Mouse (Mus musculus) gastrocnemius, adult 18-20 months (tissue): ENCODE measurements around the gene Trex1. TPM values are rescaled to one million over a fixed set of nuclear protein-coding genes. Genes with fewer than 3 reads are reported as not detected.

Experiments used
- DNase-seq: peaks from one replicate; pipeline ENCODE4 v3.0.0; 2021; ENCODE audit warnings: low spot score
- total RNA-seq, 2 experiments: library from RNA; stranded (reverse); gene quantifications; 2 replicates each; pipeline ENCODE4 v1.2.3; 2021

Gene Trex1
- total RNA-seq, 2 experiments from 2014 or later: 13.1 to 17.2 TPM

- no peak for DNase-seq
Measured at GRCm38 (mm10) chr9:109051651-109052489, 7.7 kb downstream of the Trex1 start.

- no peak for DNase-seq
Measured at GRCm38 (mm10) chr9:109051011-109051501, 8.5 kb downstream of the Trex1 start.

DNA sequence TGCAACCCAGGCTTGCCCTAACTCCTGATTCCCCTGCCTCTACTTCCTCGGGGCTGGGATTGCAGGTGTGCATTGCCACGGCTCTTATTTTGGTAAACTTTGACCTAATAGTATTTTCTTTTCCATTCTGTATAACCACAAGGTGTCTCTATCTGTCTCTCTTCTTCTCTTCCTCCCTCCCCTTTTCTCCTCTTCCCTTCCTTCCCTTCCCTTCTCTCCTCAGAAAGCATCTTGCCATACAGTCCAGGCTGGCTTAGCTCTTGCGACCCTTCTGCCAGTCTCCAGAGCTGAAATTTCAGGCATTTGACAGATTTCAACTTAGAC, 8.9 kb downstream of the Trex1 start:
- no peak for DNase-seq

DNA sequence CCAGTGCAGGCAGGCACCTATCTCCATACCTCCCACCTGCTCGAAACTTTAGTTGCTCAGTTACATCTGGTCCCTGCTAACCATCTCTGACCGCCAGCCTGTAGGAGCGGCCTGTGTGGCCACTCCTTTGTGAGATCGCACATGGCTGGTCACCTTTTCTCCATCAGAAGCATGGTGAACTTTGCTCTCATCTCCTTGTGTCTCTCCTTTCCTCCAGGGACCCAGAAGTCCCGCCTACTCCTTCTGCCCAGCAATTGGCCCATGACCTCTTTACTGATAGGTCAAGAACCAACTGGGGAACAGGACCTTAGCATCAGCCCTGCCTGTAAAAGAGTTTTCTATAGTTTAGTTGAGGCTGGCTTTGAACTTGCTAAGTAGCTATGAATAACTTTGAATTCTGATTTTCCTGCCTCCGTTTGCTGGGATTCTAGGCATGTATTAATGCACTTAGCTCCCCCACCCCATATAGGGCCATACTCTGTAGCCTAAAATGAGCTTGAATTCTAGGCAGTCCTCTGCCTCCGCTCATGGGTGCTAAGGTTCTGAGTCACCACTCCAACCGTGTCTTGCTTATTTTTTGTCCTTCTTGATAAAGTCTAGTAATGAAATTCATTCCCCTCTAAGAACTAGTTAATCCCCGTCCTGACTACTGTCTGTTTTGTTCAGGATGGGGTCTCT, 9.4 kb downstream of the Trex1 start:
- DNase-seq: no peak

- no peak for DNase-seq
Measured at GRCm38 (mm10) chr9:109049316-109049715, 10.2 kb downstream of the Trex1 start.

DNA sequence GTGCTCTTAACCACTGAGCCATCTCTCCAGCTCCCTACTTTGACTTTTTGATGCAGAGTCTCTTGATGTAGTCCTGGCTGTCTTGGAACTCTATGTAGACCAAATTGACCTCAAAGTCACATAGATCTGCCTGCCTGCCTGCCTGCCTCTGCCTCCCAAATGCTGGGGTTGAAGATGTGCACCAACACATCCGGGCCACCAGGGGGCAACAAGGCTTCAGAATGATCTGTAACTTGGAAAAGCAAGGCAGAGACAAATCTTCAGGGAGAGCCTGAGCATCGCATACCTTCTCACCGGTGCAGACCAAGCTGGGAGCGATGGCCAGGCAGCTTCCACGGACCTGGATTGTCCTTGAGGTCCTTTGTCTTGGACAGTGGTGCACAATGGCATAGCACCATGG, 13.2 kb downstream of the Trex1 start:
- DNase-seq: peak; percentile 56

DNA sequence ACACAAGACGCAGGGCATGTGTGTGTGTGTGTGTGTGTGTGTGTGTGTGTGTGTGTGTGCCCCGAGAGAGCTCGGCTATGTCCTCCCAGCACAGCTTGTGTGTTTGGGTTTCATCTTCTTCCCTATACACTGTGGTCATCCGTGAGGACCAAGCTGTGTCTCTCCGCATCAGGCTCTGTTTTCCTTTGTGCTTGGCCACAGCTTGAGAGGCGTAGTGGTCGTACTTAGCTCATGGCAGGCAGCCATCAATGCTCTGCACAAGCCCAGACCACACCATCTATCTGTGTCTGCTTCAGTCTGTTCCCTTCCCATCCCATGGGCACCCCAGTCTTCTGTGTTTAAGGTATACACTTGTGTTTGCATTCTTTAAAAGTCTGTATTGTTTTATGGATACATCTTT, 18.2 kb downstream of the Trex1 start:
- DNase-seq: no peak

GRCm38 (mm10) chr9:109040906-109041305, 18.6 kb downstream of the Trex1 start:
- DNase-seq: no peak

DNA sequence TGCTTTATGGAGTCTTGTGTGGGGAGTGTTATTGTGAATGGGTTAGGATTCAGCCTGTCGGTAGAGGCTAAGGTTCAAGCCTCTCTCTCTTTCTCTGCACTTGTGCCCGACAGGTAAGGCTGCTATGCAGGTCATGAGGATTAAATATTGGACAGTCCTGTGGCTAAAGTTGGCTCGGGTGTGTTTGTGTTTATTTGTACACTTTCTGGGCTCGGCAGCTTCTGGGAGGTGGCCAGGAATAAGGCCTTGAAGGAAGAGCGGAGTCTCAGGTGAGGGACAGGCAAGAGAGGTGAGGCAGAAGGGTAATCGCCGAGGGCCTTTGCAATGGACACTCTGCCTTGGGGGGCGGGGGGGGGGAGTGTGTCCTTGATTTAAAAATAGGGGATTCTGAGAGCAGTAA, 19.3 kb downstream of the Trex1 start:
- DNase-seq: no peak

DNA sequence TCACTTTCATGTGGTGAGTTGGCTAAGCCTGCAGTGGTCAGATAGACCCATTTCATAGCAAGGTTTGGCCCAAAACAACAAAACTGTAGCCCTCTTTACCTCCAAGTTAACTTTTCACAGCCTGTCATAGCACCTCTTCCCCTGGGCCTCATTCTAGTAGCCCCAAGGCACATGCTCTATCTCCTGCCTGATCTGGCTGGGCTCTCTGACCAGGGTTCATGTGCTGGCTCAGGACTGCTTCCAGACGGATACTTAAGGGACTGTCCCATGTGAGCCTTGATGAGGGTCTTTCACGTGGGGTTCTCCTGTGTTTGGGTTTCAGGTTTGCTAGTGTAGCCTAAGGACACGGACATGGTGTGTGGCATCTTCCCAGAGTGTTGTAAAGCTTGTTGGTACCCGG, 19.9 kb downstream of the Trex1 start:
- no peak for DNase-seq

- peak; percentile 61 for DNase-seq
Measured at GRCm38 (mm10) chr9:109038901-109039364, 20.6 kb downstream of the Trex1 start.

DNA sequence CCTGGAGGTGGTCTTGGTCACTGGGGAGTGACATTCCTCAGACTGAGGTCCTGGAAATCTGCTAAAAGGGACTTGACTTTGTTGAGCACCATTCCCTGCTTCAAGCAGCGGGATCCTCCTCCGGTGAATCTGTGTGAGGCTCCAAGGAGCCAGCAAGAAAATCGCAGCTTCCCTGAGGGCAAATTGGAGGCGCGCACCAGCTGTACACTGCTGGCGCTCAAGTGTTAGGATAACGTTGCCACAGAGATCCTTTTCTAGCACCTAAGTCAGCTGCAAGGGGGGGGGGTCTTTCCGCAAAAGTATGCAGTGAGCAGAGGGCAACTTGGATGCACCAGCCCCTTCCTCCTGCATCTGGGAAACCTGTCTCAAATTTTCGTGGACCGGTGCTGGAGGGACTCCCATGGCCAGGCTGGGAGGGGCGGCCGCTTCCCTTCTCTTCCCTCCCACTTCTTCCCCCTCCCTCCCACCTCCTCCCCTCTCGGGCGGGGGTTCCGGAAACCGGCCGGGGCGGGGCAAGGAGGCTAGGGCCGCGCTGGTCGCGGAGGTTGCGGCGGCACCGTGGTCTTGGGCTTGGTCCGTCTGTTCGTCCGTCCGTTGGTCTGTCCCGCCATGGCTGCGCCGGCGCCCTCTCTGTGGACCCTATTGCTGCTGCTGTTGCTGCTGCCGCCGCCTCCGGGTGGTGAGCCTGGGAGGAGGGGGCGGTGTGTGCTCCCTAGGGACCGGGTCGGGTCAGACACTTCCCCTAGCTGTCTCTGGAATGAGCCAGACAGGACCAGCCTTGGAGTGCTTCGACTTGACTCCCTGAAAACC, 21.2 kb downstream of the Trex1 start, which contains the start of gene Shisa5:
Shisa5 (plus strand) TSS at position 480 of the 810 bp plus-strand sequence.
- DNase-seq: peak; percentile 84

- no peak for DNase-seq
Measured at GRCm38 (mm10) chr9:109032435-109032834, 27.1 kb downstream of the Trex1 start.

DNA sequence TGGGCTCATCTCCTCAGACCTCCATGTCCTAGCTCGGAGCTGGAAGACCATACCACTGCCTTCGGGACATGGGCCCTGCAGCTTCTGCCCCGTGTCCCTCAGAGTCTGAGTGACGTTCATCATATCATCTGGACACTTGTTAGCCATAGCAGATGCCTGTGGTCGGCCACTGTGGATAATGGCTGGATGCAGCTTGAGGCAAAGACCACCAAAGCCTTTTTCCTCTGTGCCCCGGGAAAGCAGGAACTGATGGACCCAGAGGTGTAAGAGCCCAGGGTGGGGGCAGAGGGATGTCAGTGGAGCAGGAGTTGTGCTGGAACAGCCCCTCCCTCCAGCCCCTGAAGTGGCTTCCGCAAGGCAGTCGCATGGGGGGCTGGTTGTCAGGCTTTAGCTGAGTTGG, 27.8 kb downstream of the Trex1 start:
- DNase-seq: no peak

GRCm38 (mm10) chr9:109031001-109031400, 28.5 kb downstream of the Trex1 start:
- DNase-seq: no peak

DNA sequence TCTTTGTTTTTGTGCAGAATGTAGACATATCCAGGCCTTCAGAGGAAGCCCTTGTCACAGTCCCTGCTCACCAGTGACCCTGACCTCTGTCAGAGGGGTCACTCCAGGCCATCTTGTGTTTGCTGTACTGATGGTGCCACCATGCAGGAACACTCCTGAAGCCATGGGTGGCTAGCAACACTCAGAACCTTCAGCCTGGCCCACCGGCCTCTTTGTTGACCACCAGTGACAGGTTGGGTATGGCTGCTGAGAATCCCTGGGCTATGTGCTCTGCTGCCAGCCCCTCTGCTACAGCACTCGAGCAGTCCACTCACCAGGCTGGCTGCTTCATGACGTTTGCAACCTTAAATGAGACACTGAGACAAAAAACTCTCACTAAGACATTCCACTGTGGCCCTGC, 29.2 kb downstream of the Trex1 start:
- DNase-seq: no peak

DNA sequence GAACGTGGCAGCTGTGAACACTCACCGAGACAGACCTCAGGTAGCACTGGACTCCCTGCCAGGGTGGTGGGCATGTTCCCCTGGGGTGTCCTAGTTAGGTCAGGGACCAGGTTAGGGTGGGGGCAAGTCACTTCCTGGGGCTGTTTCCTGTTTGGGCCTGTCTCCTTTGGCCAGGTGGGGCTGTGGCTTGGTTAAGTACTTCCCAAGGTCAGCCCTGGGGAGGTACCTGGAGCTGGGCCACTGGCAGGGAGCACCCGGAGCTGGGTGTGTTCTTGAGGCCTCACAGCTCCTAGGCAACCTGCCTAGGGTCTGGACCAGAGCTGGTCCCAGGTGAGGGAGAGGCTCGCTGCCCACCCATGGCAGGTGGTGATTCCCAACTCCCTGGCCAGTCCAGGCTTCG, 30.6 kb downstream of the Trex1 start:
- no peak for DNase-seq

DNA sequence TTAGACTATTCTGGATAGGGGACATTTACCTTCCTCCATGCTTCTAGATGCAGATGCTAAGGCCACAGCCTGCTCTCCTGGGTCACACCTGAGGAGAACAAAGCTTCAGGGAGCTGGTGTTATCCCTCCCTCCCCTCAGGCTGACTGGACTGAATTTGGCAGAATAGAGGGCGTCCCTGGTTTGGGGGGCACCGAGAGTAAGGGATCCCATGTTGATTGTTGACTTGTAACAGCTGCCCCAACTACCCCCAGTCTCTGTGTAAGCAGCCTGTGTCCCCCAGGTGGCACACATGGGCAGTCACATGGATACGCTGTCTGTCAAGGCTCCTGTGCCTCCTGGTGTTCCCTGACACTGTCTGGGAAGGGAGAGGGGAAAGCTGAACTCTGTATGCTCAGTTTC, 31.1 kb downstream of the Trex1 start:
- no peak for DNase-seq

DNA sequence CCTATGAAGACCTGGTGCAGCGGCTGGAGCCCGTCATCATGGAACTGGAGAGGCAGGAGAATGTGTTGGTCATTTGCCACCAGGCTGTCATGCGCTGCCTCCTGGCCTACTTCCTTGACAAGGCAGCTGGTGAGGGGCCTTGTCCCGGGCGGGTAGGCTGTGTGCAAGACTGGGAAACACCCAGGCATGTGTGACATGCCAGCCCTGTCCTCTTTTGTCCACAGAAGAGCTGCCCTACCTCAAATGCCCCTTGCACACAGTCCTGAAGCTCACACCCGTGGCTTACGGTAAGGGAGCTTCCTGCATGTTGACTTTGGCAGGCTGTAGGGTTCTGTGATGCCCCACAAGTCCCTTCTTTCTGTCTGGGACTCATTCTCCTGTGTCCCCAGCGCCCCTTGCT, 32.0 kb downstream of the Trex1 start:
- peak; percentile 70 for DNase-seq

DNA sequence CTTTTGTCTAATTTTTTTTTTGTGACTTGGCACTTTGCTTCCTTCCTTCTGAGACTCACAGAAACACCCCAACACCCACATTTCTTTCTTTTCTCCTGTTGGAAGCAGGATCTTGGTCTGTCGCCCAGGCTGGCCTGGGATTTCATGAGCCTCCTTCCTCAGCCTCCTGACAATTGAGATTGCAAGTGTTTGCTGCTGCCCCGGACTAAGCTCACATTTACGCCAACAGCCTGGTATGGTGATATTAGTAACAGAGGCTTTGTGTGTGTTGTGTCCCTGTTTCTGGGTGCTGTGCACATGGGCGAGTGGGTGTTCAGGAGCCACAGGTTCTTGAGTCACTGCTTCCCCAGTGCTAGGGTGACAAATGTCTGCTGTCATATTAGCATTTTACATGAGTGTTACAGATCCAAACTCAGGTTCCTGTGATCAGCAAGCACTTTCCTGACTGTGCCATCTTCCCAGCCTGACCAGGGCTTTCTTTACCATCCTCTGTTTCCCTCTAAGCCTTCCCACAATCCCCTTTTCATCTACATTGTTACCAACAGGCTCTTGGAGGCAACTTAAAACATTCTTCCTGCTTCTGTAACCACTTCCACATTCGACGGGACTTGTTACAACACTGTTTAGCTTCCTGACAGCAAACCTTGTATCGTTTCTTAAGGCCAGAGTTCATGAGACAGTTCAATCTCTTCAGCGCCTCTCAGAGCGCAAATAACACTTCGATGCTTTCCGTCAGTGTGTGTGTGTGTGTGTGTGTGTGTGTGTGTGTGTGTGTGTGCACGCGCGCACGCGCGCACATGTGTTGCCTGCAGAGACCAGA, 36.5 kb downstream of the Trex1 start:
- DNase-seq: no peak

GRCm38 (mm10) chr9:109021428-109021827, 38.1 kb downstream of the Trex1 start:
- no peak for DNase-seq
